Mouse (Mus musculus): ENCODE data around the gene Ang. TPM values are rescaled to one million over a fixed set of nuclear protein-coding genes. Genes with fewer than 3 reads are reported as not detected.

The Ang gene
- polyA plus RNA-seq, 1 experiment, result 72.5 TPM

DNA sequence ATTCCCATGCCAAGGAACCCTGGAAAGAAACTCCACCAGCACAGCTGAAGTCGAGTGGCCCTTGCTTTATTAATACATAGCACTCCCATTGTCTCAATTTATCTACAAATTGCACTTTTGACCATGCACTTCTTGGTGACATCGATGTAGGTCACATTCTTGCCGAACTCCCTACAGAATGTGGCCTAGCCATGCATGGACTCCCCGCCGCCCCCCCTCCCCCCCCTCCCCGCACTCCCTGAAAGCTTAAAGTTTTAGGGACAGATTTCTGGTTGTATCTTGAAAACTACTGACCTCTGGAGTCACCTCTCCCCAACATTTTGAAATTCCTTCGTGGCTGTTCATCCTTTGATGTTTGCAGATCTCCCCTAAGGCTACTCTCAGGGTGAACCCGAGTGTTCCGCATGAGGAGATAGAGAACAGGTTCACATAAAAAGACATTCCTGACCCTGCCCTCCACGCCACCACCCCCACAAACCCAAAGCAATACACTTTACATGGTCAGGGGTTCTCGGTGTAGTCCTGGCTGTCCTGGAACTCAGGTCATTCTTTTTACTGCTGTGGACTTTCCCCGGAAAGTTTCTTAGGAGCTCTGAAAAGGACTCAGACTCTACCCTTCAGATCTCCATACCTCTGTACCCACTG is 23.1 kb downstream of the Ang start, which contains the start of gene Eddm3b:
Eddm3b (plus strand) TSS at position 511 of the 645 bp plus-strand sequence.
- no peak for DNase-seq
- WGBS, result 47% methylated on average over 12 of the region's 12 CpGs
- TF ChIP-seq POLR2A (IDR thresholded peaks at IDR 0.05; ENCODE audit: borderline replicate concordance, extremely low read depth, low read depth, low read length), result no peak
- TF ChIP-seq CTCF (IDR thresholded peaks at IDR 0.05; ENCODE audit: insufficient read depth, low read length), result no peak
- no peaks in the 10 kb centered on the region for H3K4me1 ChIP-seq (ENCODE audit: control insufficient read depth, insufficient read depth, low read length)
- no peak within 1 kb of the TSS for H3K4me3 ChIP-seq (replicated peaks; ENCODE audit: extremely low read depth, low read depth, low read length)

DNA sequence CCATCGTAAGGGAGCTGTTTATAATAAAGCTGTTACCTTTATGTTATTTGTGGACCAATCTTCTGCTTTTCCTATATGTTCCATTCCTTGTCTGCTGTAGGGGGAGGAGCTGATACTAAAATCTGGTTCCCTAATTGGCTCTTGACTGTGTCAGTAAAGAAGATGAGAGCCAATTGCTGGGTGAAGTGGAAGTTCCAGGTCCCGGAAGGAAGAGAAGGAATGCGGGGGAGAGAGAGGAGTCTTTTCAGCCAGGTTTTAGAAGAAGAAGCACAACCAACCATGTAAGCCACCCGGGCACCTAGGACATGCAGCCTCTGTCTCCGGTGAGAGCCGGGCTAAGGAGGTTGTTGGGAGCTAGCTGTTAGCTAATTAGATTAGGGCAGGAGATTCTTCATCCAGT is 34.7 kb downstream of the Ang start:
- no peak for TF ChIP-seq CTCF (IDR thresholded peaks at IDR 0.05; ENCODE audit: insufficient read depth, low read length)
- no peak for TF ChIP-seq POLR2A (IDR thresholded peaks at IDR 0.05; ENCODE audit: borderline replicate concordance, extremely low read depth, low read depth, low read length)
- H3K4me3 ChIP-seq (replicated peaks; ENCODE audit: extremely low read depth, low read depth, low read length), result no peak overlapping the region
- no peak for DNase-seq
- 80% methylated on average over 6 of the region's 6 CpGs for WGBS
- H3K4me1 ChIP-seq (ENCODE audit: control insufficient read depth, insufficient read depth, low read length), result no peaks in the 10 kb centered on the region

DNA sequence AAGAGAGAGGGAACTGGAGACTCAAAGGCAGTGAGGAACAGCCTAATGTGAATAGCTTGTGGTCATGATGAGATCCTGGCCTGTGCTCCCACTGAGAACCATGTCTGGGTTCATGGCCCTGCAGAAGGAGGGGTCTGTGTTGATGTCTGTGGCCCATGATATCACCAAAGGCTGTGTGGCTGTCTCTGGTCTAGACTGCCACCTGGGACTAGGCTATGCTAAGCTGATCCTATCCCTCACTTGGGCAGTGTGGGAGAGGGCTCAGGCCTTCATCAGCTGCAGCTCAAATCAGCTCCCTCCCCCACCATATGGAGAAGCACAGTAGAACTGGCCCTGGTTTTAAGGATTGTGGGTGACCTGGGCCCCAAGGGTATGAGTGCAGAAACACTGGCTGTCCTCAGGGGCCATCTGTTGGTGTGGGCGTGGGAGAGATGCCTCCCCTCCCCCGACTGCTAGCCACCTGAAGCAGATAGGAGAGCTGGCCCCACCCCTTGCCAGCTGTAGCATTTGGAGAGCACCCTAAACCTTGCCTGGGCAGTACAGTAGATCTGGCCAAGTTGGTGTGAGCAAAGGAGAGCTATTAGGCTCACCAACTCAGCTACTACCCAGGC is 36.8 kb downstream of the Ang start:
- no peak overlapping the region for H3K4me3 ChIP-seq (replicated peaks; ENCODE audit: extremely low read depth, low read depth, low read length)
- no peaks in the 10 kb centered on the region for H3K4me1 ChIP-seq (ENCODE audit: control insufficient read depth, insufficient read depth, low read length)
- DNase-seq, result no peak
- no peak for TF ChIP-seq POLR2A (IDR thresholded peaks at IDR 0.05; ENCODE audit: borderline replicate concordance, extremely low read depth, low read depth, low read length)
- no peak for TF ChIP-seq CTCF (IDR thresholded peaks at IDR 0.05; ENCODE audit: insufficient read depth, low read length)
- WGBS, result 68% methylated on average over 2 of the region's 2 CpGs

- WGBS, result 61% methylated on average over 9 of the region's 9 CpGs
- Histone ChIP-seq H3K4me3 (replicated peaks; ENCODE audit: extremely low read depth, low read depth, low read length) (peak overlapping the region; percentile 60), H3K4me1 (ENCODE audit: control insufficient read depth, insufficient read depth, low read length) (no peaks in the 10 kb centered on the region)
- TF ChIP-seq POLR2A (IDR thresholded peaks at IDR 0.05; ENCODE audit: borderline replicate concordance, extremely low read depth, low read depth, low read length) (no peak), CTCF (IDR thresholded peaks at IDR 0.05; ENCODE audit: insufficient read depth, low read length) (no peak)
- DNase-seq, result no peak
These were observed 38.0 kb downstream of the Ang start for GRCm38 (mm10) chr14:51128775-51129623.

GRCm38 (mm10) chr14:51129624-51129975 is 38.6 kb downstream of the Ang start:
- DNase-seq, result no peak
- no peak overlapping the region for H3K4me3 ChIP-seq (replicated peaks; ENCODE audit: extremely low read depth, low read depth, low read length)
- H3K4me1 ChIP-seq (ENCODE audit: control insufficient read depth, insufficient read depth, low read length), result no peaks in the 10 kb centered on the region
- 56% methylated on average over 4 of the region's 4 CpGs for WGBS
- TF ChIP-seq CTCF (IDR thresholded peaks at IDR 0.05; ENCODE audit: insufficient read depth, low read length) (no peak), POLR2A (IDR thresholded peaks at IDR 0.05; ENCODE audit: borderline replicate concordance, extremely low read depth, low read depth, low read length) (no peak)

GRCm38 (mm10) chr14:51130315-51130940 is 39.5 kb downstream of the Ang start:
- Histone ChIP-seq H3K4me1 (ENCODE audit: control insufficient read depth, insufficient read depth, low read length) (no peaks in the 10 kb centered on the region), H3K4me3 (replicated peaks; ENCODE audit: extremely low read depth, low read depth, low read length) (no peak overlapping the region)
- 76% methylated on average over 9 of the region's 9 CpGs for WGBS
- DNase-seq, result no peak
- TF ChIP-seq CTCF (IDR thresholded peaks at IDR 0.05; ENCODE audit: insufficient read depth, low read length) (no peak), POLR2A (IDR thresholded peaks at IDR 0.05; ENCODE audit: borderline replicate concordance, extremely low read depth, low read depth, low read length) (no peak)

GRCm38 (mm10) chr14:51131086-51131815 is 40.3 kb downstream of the Ang start:
- H3K4me1 ChIP-seq (ENCODE audit: control insufficient read depth, insufficient read depth, low read length), result no peaks in the 10 kb centered on the region
- WGBS, result 70% methylated on average over 7 of the region's 7 CpGs
- no peak for DNase-seq
- no peak overlapping the region for H3K4me3 ChIP-seq (replicated peaks; ENCODE audit: extremely low read depth, low read depth, low read length)
- no peak for TF ChIP-seq CTCF (IDR thresholded peaks at IDR 0.05; ENCODE audit: insufficient read depth, low read length)
- TF ChIP-seq POLR2A (IDR thresholded peaks at IDR 0.05; ENCODE audit: borderline replicate concordance, extremely low read depth, low read depth, low read length), result no peak

DNA sequence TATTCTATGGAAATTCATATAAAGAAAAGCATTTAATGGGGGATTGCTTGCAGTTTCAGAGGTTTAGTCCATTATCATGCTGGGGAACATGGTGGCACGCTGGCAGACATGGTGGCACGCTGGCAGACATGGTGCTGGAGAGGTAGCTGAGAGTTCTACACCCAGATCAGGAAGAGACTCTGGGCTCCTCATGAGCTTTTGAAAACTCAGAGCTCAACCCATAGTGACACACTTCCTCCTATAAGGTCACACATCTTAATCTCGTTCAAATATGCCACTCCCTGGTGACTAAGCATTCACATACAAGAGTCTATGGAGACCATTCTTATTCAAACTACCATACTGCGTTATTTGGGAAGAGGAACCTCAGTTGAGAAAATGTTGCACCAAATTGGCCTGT is 41.4 kb downstream of the Ang start:
- Histone ChIP-seq H3K4me3 (replicated peaks; ENCODE audit: extremely low read depth, low read depth, low read length) (no peak overlapping the region), H3K4me1 (ENCODE audit: control insufficient read depth, insufficient read depth, low read length) (no peaks in the 10 kb centered on the region)
- no peak for DNase-seq
- TF ChIP-seq CTCF (IDR thresholded peaks at IDR 0.05; ENCODE audit: insufficient read depth, low read length) (no peak), POLR2A (IDR thresholded peaks at IDR 0.05; ENCODE audit: borderline replicate concordance, extremely low read depth, low read depth, low read length) (no peak)
- 82% methylated on average over 4 of the region's 4 CpGs for WGBS

- no peaks in the 10 kb centered on the region; the same call in 1 of the 2 replicates for H3K4me1 ChIP-seq (ENCODE audit: control insufficient read depth, insufficient read depth, low read length)
- 43% methylated on average over 2 of the region's 2 CpGs for WGBS
- TF ChIP-seq CTCF (IDR thresholded peaks at IDR 0.05; ENCODE audit: insufficient read depth, low read length), result no peak
- TF ChIP-seq POLR2A (IDR thresholded peaks at IDR 0.05; ENCODE audit: borderline replicate concordance, extremely low read depth, low read depth, low read length), result no peak
- no peak overlapping the region for H3K4me3 ChIP-seq (replicated peaks; ENCODE audit: extremely low read depth, low read depth, low read length)
- DNase-seq, result no peak
These were observed 49.4 kb downstream of the Ang start for GRCm38 (mm10) chr14:51140342-51140741.
